Mouse (Mus musculus) layer of hippocampus, postnatal 10 days (tissue): Measurements from ENCODE around the gene Zdhhc17. TPM values are rescaled to one million over a fixed set of nuclear protein-coding genes. Genes with fewer than 3 reads are reported as not detected.

ENCODE experiments used
- DNase-seq, 2 experiments: peaks; one replicate each; pipeline ENCODE4 v3.0.0; 2021; ENCODE audit warnings: low spot score in 2 of 2
- total RNA-seq, 2 experiments: library from RNA; stranded (reverse); gene quantifications; 2 replicates each; pipeline ENCODE4 v1.2.3; 2021

Zdhhc17 gene
- total RNA-seq, 2 experiments from 2014 or later = 75.4 to 82.2 TPM

- DNase-seq = no peak
Observed at GRCm38 (mm10) chr10:110921890-110922289, 88.0 kb downstream of the Zdhhc17 start.

- DNase-seq = no peak
Observed at GRCm38 (mm10) chr10:110920368-110920950, 89.5 kb downstream of the Zdhhc17 start.

- DNase-seq = peak; percentile 75 to 82
Observed at GRCm38 (mm10) chr10:110919531-110920343, 90.2 kb downstream of the Zdhhc17 start, which contains the start of gene Csrp2. TSS of gene Csrp2 (plus strand) at chr10:110919789.

GRCm38 (mm10) chr10:110918414-110919391, 91.2 kb downstream of the Zdhhc17 start:
- DNase-seq = no peak

- DNase-seq = no peak
Observed at GRCm38 (mm10) chr10:110917521-110917920, 92.4 kb downstream of the Zdhhc17 start.

- no peak for DNase-seq
Observed at GRCm38 (mm10) chr10:110916666-110917344, 93.1 kb downstream of the Zdhhc17 start.

- DNase-seq = no peak
Observed at GRCm38 (mm10) chr10:110903862-110904261, 106.1 kb downstream of the Zdhhc17 start.

GRCm38 (mm10) chr10:110899744-110900501, 110.0 kb downstream of the Zdhhc17 start:
- DNase-seq = no peak

Other genes starting within 250 kb of the Zdhhc17 start
- 10 to 100 TPM; 76.9 to 77.5 TPM for gene Csrp2, start 90.4 kb downstream of the Zdhhc17 start, total RNA-seq
- gene Osbpl8, start 154.6 kb upstream of the Zdhhc17 start, total RNA-seq = 10 to 100 TPM; 59.7 to 62.5 TPM